Mouse (Mus musculus): Measurements from ENCODE around the gene Sec61b.

DNA sequence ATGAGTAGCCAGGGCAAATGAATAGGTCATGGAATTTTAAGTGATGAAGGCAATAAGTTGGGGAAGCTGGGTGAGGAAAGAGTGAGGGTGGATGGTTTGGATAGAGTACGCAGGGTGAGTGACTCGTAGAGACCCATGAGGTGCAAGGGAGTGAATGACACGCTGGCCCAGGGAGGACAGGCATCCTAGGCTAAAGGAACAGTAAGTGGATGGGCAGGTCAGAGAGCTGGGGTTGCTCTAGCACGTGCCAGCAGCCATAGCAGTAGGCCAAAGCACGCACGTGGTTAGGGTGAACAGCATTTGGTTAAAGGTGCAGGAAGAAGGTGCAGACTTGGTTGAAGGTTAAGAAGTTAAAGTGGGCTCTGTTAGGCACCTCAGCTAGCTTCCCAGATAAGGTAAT is 3.1 kb downstream of the Sec61b start:
- TF ChIP-seq CTCF (IDR thresholded peaks at IDR 0.05; ENCODE audit: low read depth, low read length) (no peak), POLR2A (IDR thresholded peaks at IDR 0.05; ENCODE audit: extremely low read depth, insufficient read depth, low read length) (no peak)

Data from liver, adult 2 months (tissue).